Mouse (Mus musculus): ENCODE data around the gene Aatf. TPM values are rescaled to one million over a fixed set of nuclear protein-coding genes. Genes with fewer than 3 reads are reported as not detected.

The Aatf gene
- total RNA-seq, 2 experiments from 2014 or later = 12.8 to 13.1 TPM

GRCm38 (mm10) chr11:84473093-84473667, 40.1 kb downstream of the Aatf start:
- DNase-seq (ENCODE audit: low spot score) = no peak
- intact Hi-C loops (cut with DNase I) = no loop called here

GRCm38 (mm10) chr11:84464571-84464970, 48.8 kb downstream of the Aatf start:
- no peak for DNase-seq (ENCODE audit: low spot score)
- intact Hi-C loops (cut with DNase I) = no loop called here

DNA sequence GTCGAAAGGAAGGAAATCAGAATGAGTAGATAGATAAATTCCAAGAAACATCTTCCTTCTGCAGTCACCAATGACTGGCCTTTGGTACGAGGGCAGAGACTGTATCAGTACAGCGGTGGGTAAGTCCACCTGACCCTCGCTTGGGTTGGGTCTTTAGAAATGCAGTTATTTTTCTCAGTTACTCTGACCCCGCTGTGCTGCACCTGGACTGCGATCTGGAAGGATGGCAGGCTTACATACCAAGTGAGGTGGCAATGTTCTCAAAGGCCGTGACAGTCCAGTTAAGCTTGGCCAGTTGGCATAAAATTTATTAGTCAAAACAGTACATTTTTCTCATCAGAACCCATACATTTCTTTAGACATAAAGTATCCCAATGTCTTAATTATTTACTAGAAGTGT, 59.4 kb downstream of the Aatf start:
- intact Hi-C loops (cut with DNase I) = no loop called here
- DNase-seq (ENCODE audit: low spot score) = no peak

- DNase-seq (ENCODE audit: low spot score) = no peak
- intact Hi-C loops (cut with DNase I) = no loop called here
These were observed 70.6 kb downstream of the Aatf start for GRCm38 (mm10) chr11:84442554-84443331.

DNA sequence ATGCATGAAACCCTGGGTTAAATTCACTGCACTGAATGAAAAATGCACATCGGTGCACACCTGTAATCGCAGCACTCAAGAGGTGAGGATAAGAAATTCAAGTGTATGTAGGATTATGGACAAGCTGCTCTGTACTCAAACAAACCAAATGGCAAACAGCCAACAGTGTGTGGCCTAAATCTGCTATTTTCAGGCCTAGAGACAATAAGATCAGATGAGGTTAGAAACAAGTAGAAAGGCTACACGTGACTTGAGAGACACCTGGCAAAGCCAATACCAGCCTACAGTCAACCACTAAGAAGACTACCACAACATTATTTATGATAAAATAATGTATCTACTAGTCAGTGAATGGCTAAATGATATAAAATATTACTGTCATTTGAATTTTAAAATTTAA, 72.9 kb downstream of the Aatf start:
- no peak for DNase-seq (ENCODE audit: low spot score)
- intact Hi-C loops (cut with DNase I) = no loop called here

GRCm38 (mm10) chr11:84434879-84435278, 78.4 kb downstream of the Aatf start:
- intact Hi-C loops (cut with DNase I) = no loop called here
- DNase-seq (ENCODE audit: low spot score) = no peak

GRCm38 (mm10) chr11:84430336-84430735, 83.0 kb downstream of the Aatf start:
- intact Hi-C loops (cut with DNase I) = no loop called here
- no peak for DNase-seq (ENCODE audit: low spot score)

- DNase-seq (ENCODE audit: low spot score) = no peak
- intact Hi-C loops (cut with DNase I) = loop anchor here (1.0 to 10.0 kb wide), 3 partner anchors 165 to 388 kb away; partner anchors contain the start of gene Mrm1
These were observed 83.7 kb downstream of the Aatf start for GRCm38 (mm10) chr11:84429581-84429980.

DNA sequence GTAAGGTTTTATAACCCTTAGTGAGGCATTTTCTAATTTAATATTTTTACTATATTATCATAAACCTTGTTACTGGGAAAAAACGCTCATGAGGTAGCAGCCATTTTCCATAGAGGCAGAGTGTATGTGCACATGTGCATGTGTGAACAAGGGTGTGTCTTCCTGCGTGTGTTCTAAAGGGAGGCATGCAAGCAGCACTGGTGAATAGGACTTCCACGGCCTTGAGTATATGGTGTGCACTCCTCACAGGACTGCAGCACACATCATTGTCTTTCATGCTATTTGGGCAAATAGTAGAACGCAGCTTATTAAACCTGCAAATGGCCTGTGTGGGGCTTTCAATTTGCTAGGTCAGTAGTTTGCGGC, 86.7 kb downstream of the Aatf start:
- intact Hi-C loops (cut with DNase I) = loop anchor here (5.0 to 10.0 kb wide), 2 partner anchors 162 to 391 kb away; partner anchors contain the start of gene Mrm1
- no peak for DNase-seq (ENCODE audit: low spot score)

DNA sequence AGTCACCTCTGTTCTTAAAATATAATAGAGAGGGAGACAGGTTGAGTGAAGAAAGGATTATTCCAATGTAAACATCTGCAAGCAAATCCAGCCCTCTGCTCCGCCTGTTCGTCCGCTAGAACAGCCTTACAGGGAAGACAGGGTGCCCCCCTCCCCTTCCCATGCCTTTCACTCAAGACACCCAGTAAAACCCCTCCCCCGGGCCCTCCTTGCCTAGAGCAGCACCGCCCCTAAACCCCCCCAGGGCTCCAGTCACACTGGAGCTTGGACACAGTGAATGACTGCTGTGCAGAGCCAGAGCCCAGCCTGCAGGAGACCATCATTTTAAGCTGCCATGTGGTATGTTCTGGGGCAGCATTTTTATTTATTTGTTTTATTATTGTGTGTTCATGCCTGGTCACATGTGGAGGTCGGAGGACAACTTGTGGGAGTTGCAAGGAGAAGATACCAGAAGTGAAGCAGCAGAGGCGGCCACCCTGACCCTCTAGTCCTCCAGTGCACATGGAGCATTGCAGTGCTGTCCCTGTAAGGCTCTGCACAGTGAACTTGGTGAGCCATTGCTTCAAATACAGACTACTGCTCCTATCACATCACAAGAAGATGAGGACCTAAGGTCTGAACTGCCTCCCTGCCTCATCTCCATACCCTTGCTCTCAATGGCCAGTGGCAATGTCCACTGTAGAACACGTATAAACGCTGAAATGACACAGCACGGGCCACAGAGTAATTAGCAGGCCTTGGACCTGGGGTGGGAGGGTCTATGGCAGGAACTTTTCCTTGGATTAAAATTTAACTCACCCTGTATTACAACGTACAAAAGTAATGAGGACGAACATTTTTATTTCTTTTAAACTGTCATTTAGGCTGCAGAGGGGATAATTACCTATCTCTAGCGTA, 87.3 kb downstream of the Aatf start:
- intact Hi-C loops (cut with DNase I) = loop anchor here (5.0 to 10.0 kb wide), 2 partner anchors 161 to 391 kb away; partner anchors contain the start of gene Mrm1
- no peak for DNase-seq (ENCODE audit: low spot score)

DNA sequence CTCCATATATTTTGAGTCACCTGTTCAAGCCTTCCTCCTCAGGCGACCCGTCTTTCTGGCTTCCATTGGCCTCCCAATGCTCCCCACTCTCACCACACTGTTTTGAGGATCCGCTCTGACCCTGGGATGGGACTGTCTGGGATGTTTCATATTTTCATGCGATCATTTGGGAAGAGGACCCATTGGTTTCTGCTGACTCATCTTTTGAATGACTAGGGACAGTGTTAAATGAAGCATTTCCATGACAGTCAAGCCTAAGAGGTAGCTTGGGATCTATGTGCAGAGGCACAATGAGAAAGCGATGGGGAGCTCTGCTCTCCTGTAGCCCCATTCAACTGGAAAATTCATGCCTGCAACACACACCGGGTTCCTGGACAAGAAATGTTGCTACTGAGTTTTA, 92.5 kb downstream of the Aatf start:
- no peak for DNase-seq (ENCODE audit: low spot score)
- intact Hi-C loops (cut with DNase I) = loop anchor here (10.0 kb wide), 1 partner anchor 156 kb away; no protein-coding TSS in a partner anchor

GRCm38 (mm10) chr11:84413111-84413510, 100.2 kb downstream of the Aatf start:
- DNase-seq (ENCODE audit: low spot score) = no peak
- intact Hi-C loops (cut with DNase I) = no loop called here

DNA sequence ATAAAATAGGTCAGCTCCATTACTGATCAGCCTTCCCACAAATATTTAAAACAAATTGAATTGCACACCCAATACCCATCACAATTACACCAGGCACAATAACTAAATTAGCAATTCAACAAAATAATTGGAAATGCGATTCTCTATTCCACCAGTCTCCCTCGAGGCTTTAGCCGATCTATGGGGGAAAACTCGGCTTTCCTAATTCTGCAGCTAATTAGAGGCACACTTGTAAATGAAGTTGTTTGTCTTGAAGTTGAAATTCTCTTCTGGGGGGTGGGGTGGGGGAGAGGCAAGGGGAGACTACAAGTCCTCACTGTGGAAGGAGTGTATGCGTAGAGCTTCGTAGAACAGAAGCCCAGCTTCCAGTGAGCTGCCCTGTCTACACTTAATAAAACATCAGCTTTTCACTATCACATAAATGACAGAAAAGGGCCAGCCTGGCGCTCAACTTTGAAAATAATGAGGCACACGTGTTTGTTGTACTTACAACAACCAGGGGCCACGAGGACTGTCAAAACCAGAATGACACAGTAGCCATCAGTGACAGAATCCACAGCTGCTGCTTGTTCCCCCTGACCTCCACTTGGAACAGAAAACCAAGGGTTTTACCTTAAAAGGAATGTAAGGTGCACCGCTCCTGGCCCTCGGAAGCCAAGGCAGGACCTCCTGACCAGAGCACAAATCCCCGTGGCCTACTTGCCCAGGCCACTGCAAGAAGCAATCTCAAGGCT, 101.0 kb downstream of the Aatf start:
- no peak for DNase-seq (ENCODE audit: low spot score)
- intact Hi-C loops (cut with DNase I) = no loop called here

DNA sequence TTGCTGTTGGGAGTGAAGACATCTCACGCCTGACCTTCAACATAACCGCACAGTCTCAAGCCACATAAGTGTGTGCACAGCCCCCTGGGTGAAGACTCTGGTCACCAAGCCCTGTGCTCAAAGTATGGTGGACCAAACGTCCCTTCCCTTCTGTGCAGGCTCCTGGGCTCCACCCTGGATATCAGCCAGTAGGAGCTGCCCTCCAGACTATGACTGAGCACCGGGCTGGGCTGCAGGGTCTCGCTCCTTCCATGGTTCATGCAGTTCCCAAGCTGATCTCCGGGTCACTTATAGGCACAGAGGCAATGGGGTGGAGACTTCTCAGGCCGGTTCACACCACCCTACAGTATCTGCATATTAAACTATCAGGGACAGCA, 101.7 kb downstream of the Aatf start:
- intact Hi-C loops (cut with DNase I) = no loop called here

GRCm38 (mm10) chr11:84410879-84411641, 102.3 kb downstream of the Aatf start:
- intact Hi-C loops (cut with DNase I) = no loop called here

More for the DNA sequence above, 101.7 kb downstream of the Aatf start:
- no peak for DNase-seq (ENCODE audit: low spot score)

GRCm38 (mm10) chr11:84410383-84410782, 102.9 kb downstream of the Aatf start:
- DNase-seq (ENCODE audit: low spot score) = no peak
- intact Hi-C loops (cut with DNase I) = no loop called here

More at GRCm38 (mm10) chr11:84410879-84411641, 102.3 kb downstream of the Aatf start:
- DNase-seq (ENCODE audit: low spot score) = no peak

GRCm38 (mm10) chr11:84406733-84407132, 106.6 kb downstream of the Aatf start:
- intact Hi-C loops (cut with DNase I) = no loop called here
- DNase-seq (ENCODE audit: low spot score) = no peak

GRCm38 (mm10) chr11:84395010-84395409, 118.3 kb downstream of the Aatf start:
- DNase-seq (ENCODE audit: low spot score) = no peak
- intact Hi-C loops (cut with DNase I) = no loop called here

DNA sequence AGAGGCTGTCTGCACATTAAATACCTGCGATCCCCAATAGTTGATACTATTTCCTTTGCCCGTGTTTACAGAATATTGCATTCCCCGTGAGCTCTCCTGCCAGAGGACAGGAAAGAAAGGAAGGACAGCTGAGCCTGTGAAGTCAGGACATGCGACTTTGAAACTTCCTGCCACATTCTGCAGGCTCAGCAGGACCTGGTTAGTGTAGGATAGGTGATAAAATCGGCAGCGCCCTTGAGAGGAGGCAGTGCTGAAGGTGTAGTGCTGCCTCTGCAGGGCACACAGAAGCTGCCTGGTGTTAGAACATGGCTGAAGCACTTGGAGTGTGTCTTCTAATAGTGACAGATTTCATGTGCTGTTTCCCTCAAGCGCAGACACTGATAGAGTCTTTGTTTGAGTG, 119.8 kb downstream of the Aatf start:
- intact Hi-C loops (cut with DNase I) = no loop called here
- no peak for DNase-seq (ENCODE audit: low spot score)

Data from heart, postnatal 25 days (tissue).